ENCODE assay signal across 9 mouse cellular contexts in the genomic region with DNA sequence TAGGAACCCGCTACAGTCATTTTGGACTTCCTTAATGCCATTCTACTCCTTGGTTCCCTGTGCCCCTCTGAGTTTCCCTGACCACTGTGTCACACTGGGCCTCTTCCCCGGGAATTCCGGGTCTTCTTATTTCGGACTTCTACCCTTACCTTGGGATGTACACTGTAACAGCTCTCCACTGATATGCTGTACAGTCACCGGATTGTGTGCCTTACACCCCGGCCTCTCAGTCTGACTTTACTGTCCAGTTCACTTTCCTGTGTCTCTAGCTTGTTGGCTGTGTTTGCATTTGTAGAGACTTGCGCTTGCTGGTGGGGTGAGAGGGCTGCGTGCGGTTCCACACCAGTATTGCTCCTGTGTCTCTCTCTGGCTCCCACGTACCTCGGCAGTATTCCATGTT. TPM values are rescaled to one million over a fixed set of nuclear protein-coding genes. Genes with fewer than 3 reads are reported as not detected.
DNase-seq lines count a peak whose midpoint lies in the region; ATAC-seq and TF ChIP-seq lines count a peak whose summit lies in the region.
"Had no signal": no experiment of that assay in that cellular context is flagged by ENCODE, and none has a peak within 500 bp of the region (broad histone marks: within the 10 kb centered on the region; RNA-seq: fewer than 3 reads in every experiment).

No protein-coding gene starts in this region.

- peak overlapping the region; percentile 69 for H3K4me2 ChIP-seq in limb, embryonic 14.5 days (replicated peaks; ENCODE audit: low read depth, low read length, severe bottlenecking)
- peak overlapping the region; percentile 90 for H3K4me2 ChIP-seq in stomach, postnatal 0 days (replicated peaks; ENCODE audit: low read depth)

- TF ChIP-seq POLR2A in testis, adult 2 months (IDR thresholded peaks at IDR 0.05; ENCODE audit: control insufficient read depth, low read depth, low read length): no peak
- no peak for TF ChIP-seq POLR2A in limb, embryonic 14.5 days (IDR thresholded peaks at IDR 0.05; ENCODE audit: borderline replicate concordance, extremely low read depth, insufficient read depth, insufficient read length)

- TF ChIP-seq EP300 in stomach, postnatal 0 days (optimal IDR thresholded peaks at IDR 0.05): no peak

- no peaks in the 10 kb centered on the region for H3K27me3 ChIP-seq in erythroblast, embryonic 14.5 days (ENCODE audit: control insufficient read depth)
- no peaks in the 10 kb centered on the region for H3K27me3 ChIP-seq in testis, adult 2 months (ENCODE audit: control insufficient read depth, insufficient read depth, low read length)
- H3K27me3 ChIP-seq in limb, embryonic 14.5 days (ENCODE audit: control insufficient read depth, insufficient read depth, low read length): no peaks in the 10 kb centered on the region
- H3K27me3 ChIP-seq in stomach, postnatal 0 days (ENCODE audit: control insufficient read depth, insufficient read depth, low read length): no peaks in the 10 kb centered on the region

- H3K9me3 ChIP-seq in erythroblast, embryonic 14.5 days (ENCODE audit: control insufficient read depth, low read length): no peaks in the 10 kb centered on the region
- H3K9me3 ChIP-seq in limb, embryonic 14.5 days (ENCODE audit: control insufficient read depth, low read length): no peaks in the 10 kb centered on the region
- no peaks in the 10 kb centered on the region for H3K9me3 ChIP-seq in stomach, postnatal 0 days (ENCODE audit: control insufficient read depth, low read length)

- no peak for DNase-seq in testis, postnatal 10 days (ENCODE audit: low spot score)
- DNase-seq in limb, embryonic 14.5 days (ENCODE audit: low spot score): no peak
- no peak for DNase-seq in stomach, postnatal 0 days (ENCODE audit: low spot score)
- no peak for DNase-seq in retina, postnatal 1 day
- DNase-seq in frontal cortex, postnatal 14 days (ENCODE audit: low spot score in 2 of 2): no peak
- DNase-seq: gastrocnemius, postnatal 36 days had no signal

- peaks cover 70% of the 10 kb centered on the region for H3K36me3 ChIP-seq in erythroblast, embryonic 14.5 days (ENCODE audit: control insufficient read depth)
- H3K36me3 ChIP-seq in testis, adult 2 months (ENCODE audit: control insufficient read depth, insufficient read depth, low read length): no peaks in the 10 kb centered on the region
- peaks cover 61% of the 10 kb centered on the region for H3K36me3 ChIP-seq in limb, embryonic 14.5 days (ENCODE audit: control insufficient read depth, insufficient read depth, low read length)
- peaks cover 17% of the 10 kb centered on the region; the same call in 1 of the 2 replicates for H3K36me3 ChIP-seq in stomach, postnatal 0 days (ENCODE audit: control insufficient read depth, insufficient read depth, low read length)

- ATAC-seq in erythroblast, adult 5-6 weeks (replicated peaks; ENCODE audit: low FRiP score, poor library complexity, severe bottlenecking): no peak
- 0 out of 2 replicates have a peak, but pooled peaks have one; percentile 14 for ATAC-seq in limb, embryonic 14.5 days (ENCODE audit: low FRiP score, low read depth)
- no peak for ATAC-seq in stomach, postnatal 0 days (ENCODE audit: low FRiP score, low TSS enrichment)

- TF ChIP-seq CTCF in testis, adult 2 months (IDR thresholded peaks at IDR 0.05; ENCODE audit: control insufficient read depth, insufficient read depth, insufficient replicate concordance, low read depth, low read length): no peak
- no peak for TF ChIP-seq CTCF in stomach, postnatal 0 days (IDR thresholded peaks at IDR 0.05; ENCODE audit: low read depth)

- H3K4me3 ChIP-seq in erythroblast, embryonic 14.5 days (replicated peaks): peak overlapping the region; percentile 84
- H3K4me3 ChIP-seq in testis, adult 2 months (ENCODE audit: control insufficient read depth, low read depth, low read length): peak overlapping the region; percentile 76
- peak overlapping the region; percentile 68 for H3K4me3 ChIP-seq in limb, embryonic 14.5 days (replicated peaks; ENCODE audit: low read length)
- peak overlapping the region; percentile 81 for H3K4me3 ChIP-seq in stomach, postnatal 0 days (ENCODE audit: low read depth, low read length)

- 7% methylated on average over 11 of the region's 11 CpGs for WGBS in limb, embryonic 14.5 days
- 3% methylated on average over 11 of the region's 11 CpGs for WGBS in stomach, postnatal 0 days

- H3K27ac ChIP-seq in testis, adult 2 months (ENCODE audit: control insufficient read depth, insufficient read depth, low read depth, low read length): no peak overlapping the region
- H3K27ac ChIP-seq in limb, embryonic 14.5 days (replicated peaks; ENCODE audit: low read depth, low read length): peak overlapping the region; percentile 67; the same call in 1 of the 2 replicates
- H3K27ac ChIP-seq in stomach, postnatal 0 days (replicated peaks): peak overlapping the region; percentile 93

- peak overlapping the region; percentile 89 for H3K9ac ChIP-seq in limb, embryonic 14.5 days (ENCODE audit: low read depth, low read length, severe bottlenecking)
- peak overlapping the region; percentile 88 for H3K9ac ChIP-seq in stomach, postnatal 0 days (ENCODE audit: low read length)

- H3K4me1 ChIP-seq in erythroblast, embryonic 14.5 days (ENCODE audit: control insufficient read depth): peaks cover 65% of the 10 kb centered on the region
- peaks cover 15% of the 10 kb centered on the region for H3K4me1 ChIP-seq in testis, adult 2 months (ENCODE audit: control insufficient read depth, insufficient read depth, low read length)
- H3K4me1 ChIP-seq in limb, embryonic 14.5 days (ENCODE audit: control insufficient read depth, insufficient read depth, low read length): peaks cover 12% of the 10 kb centered on the region
- H3K4me1 ChIP-seq in stomach, postnatal 0 days (replicated peaks; ENCODE audit: control insufficient read depth, insufficient read depth): peaks cover 6% of the 10 kb centered on the region; the same call in 1 of the 2 replicates

RNA-seq across cellular contexts. Expression of a gene that starts 0.8 kb away (rescaled TPM):
- 1.3 and 1.4 TPM in 2 replicates for polyA plus RNA-seq in erythroblast, embryonic 14.5 days (2012)
- total RNA-seq in erythroblast, adult 5-6 weeks (2015; ENCODE audit: low replicate concordance): 1.7 and 4.8 TPM in 2 replicates
- total RNA-seq in erythroblast, adult 5-6 weeks (2017; ENCODE audit: low replicate concordance): 6.3 and 8.3 TPM in 2 replicates
- polyA plus RNA-seq in testis, adult 2 months (2012; rRNA removed): 4.9 and 5.7 TPM in 2 replicates
- polyA plus RNA-seq in limb, embryonic 14.5 days (2012; rRNA removed): 62.1 and 74.9 TPM in 2 replicates
- 21.5 and 25.2 TPM in 2 replicates for polyA plus RNA-seq in limb, embryonic 14.5 days (2014; fragmentation: Nextera tagmentation; extraction: Ambion mirVana)
- 24.6 and 26.6 TPM in 2 replicates for polyA plus RNA-seq in stomach, postnatal 0 days (2015; fragmentation: Nextera tagmentation; extraction: Ambion mirVana)

RNA-seq across cellular contexts. Expression of a gene that starts 1.0 kb away (rescaled TPM):
- 0.42 and 0.57 TPM in 2 replicates for polyA plus RNA-seq in erythroblast, embryonic 14.5 days (2012)
- total RNA-seq in erythroblast, adult 5-6 weeks (2015; ENCODE audit: low replicate concordance): 1.2 TPM in 1 of 2 replicates, not detected in the other
- 1.7 and 3.0 TPM in 2 replicates for total RNA-seq in erythroblast, adult 5-6 weeks (2017; ENCODE audit: low replicate concordance)
- polyA plus RNA-seq in testis, adult 2 months (2012; rRNA removed): 11.6 and 13.7 TPM in 2 replicates
- 5.2 and 7.1 TPM in 2 replicates for polyA plus RNA-seq in limb, embryonic 14.5 days (2012; rRNA removed)
- 2.0 and 2.4 TPM in 2 replicates for polyA plus RNA-seq in limb, embryonic 14.5 days (2014; fragmentation: Nextera tagmentation; extraction: Ambion mirVana)
- 3.0 and 3.6 TPM in 2 replicates for polyA plus RNA-seq in stomach, postnatal 0 days (2015; fragmentation: Nextera tagmentation; extraction: Ambion mirVana)

RNA-seq across cellular contexts. Expression of a gene that starts 9.9 kb away (rescaled TPM):
- 15.8 and 16.4 TPM in 2 replicates for polyA plus RNA-seq in erythroblast, embryonic 14.5 days (2012)
- total RNA-seq in erythroblast, adult 5-6 weeks (2015; ENCODE audit: low replicate concordance): 12.5 and 14.2 TPM in 2 replicates
- total RNA-seq in erythroblast, adult 5-6 weeks (2017; ENCODE audit: low replicate concordance): 11.1 and 12.4 TPM in 2 replicates
- 19.5 and 20.4 TPM in 2 replicates for polyA plus RNA-seq in testis, adult 2 months (2012; rRNA removed)
- 116 and 142 TPM in 2 replicates for polyA plus RNA-seq in limb, embryonic 14.5 days (2012; rRNA removed)
- 39.7 and 43.0 TPM in 2 replicates for polyA plus RNA-seq in limb, embryonic 14.5 days (2014; fragmentation: Nextera tagmentation; extraction: Ambion mirVana)
- polyA plus RNA-seq in stomach, postnatal 0 days (2015; fragmentation: Nextera tagmentation; extraction: Ambion mirVana): 24.7 and 26.1 TPM in 2 replicates

RNA-seq across cellular contexts. Expression of a gene that starts 11.6 kb away (rescaled TPM):
- polyA plus RNA-seq in erythroblast, embryonic 14.5 days (2012): 2.2 and 3.4 TPM in 2 replicates
- 16.9 and 22.8 TPM in 2 replicates for total RNA-seq in erythroblast, adult 5-6 weeks (2015; ENCODE audit: low replicate concordance)
- total RNA-seq in erythroblast, adult 5-6 weeks (2017; ENCODE audit: low replicate concordance): 39.5 and 54.4 TPM in 2 replicates
- polyA plus RNA-seq in testis, adult 2 months (2012; rRNA removed): 14.0 and 14.5 TPM in 2 replicates
- polyA plus RNA-seq in limb, embryonic 14.5 days (2012; rRNA removed): 63.4 and 76.5 TPM in 2 replicates
- polyA plus RNA-seq in limb, embryonic 14.5 days (2014; fragmentation: Nextera tagmentation; extraction: Ambion mirVana): 43.8 and 47.2 TPM in 2 replicates
- 68.0 and 69.3 TPM in 2 replicates for polyA plus RNA-seq in stomach, postnatal 0 days (2015; fragmentation: Nextera tagmentation; extraction: Ambion mirVana)

RNA-seq across cellular contexts. Expression of a gene that starts 23.5 kb away (rescaled TPM):
- 1.6 TPM in 2 replicates for polyA plus RNA-seq in erythroblast, embryonic 14.5 days (2012)
- total RNA-seq in erythroblast, adult 5-6 weeks (2015; ENCODE audit: low replicate concordance): 1.0 and 2.7 TPM in 2 replicates
- 2.3 and 6.8 TPM in 2 replicates for total RNA-seq in erythroblast, adult 5-6 weeks (2017; ENCODE audit: low replicate concordance)
- polyA plus RNA-seq in testis, adult 2 months (2012; rRNA removed): 38.2 and 38.6 TPM in 2 replicates
- polyA plus RNA-seq in limb, embryonic 14.5 days (2012; rRNA removed): 28.6 and 33.6 TPM in 2 replicates
- polyA plus RNA-seq in limb, embryonic 14.5 days (2014; fragmentation: Nextera tagmentation; extraction: Ambion mirVana): 27.6 and 29.2 TPM in 2 replicates
- polyA plus RNA-seq in stomach, postnatal 0 days (2015; fragmentation: Nextera tagmentation; extraction: Ambion mirVana): 14.9 and 15.8 TPM in 2 replicates
